Mouse (Mus musculus) CH12.LX (cell line): ENCODE results near the gene Surf1. TPM values are rescaled to one million over a fixed set of nuclear protein-coding genes. Genes with fewer than 3 reads are reported as not detected.

Source experiments
- DNase-seq: peaks from one replicate; pipeline ENCODE4 v3.0.0-alpha.2; 2013; ENCODE audit errors: extremely low read depth
- H3K27ac ChIP-seq: 2 replicates; pipeline ENCODE4 v1.5.1; 2012; ENCODE audit warnings: low read depth, mild to moderate bottlenecking, control low read depth, moderate library complexity; ENCODE audit not compliant: insufficient read depth
- H3K27me3 ChIP-seq: replicated peaks from 2 replicates; pipeline ENCODE3; 2012; ENCODE audit warnings: inconsistent platforms
- H3K36me3 ChIP-seq, 2 experiments: replicated peaks in 1 of 2; 2 replicates each; pipeline versions ENCODE3 to v1.6.1; 2012; ENCODE audit warnings: inconsistent platforms in 1 of 2, low read length in 1 of 2, mild to moderate bottlenecking in 1 of 2, mixed read lengths in 1 of 2, moderate library complexity in 1 of 2; ENCODE audit not compliant: control insufficient read depth in 1 of 2, insufficient read depth in 1 of 2
- H3K4me1 ChIP-seq, 2 experiments: 2 replicates each; pipeline ENCODE4 v1.6.1; 2012; ENCODE audit warnings: inconsistent platforms in 1 of 2, moderate library complexity in 1 of 2; ENCODE audit not compliant: insufficient read depth in 2 of 2, control insufficient read depth in 1 of 2
- H3K4me2 ChIP-seq: 2 replicates; pipeline ENCODE4 v1.6.1; 2012; ENCODE audit warnings: low read depth, mild to moderate bottlenecking, control low read depth; ENCODE audit not compliant: poor library complexity, insufficient read depth, severe bottlenecking
- H3K4me3 ChIP-seq, 3 experiments: fragments of 150-350 bp in 1 of 3; sonication (generic) in 1 of 3; replicated peaks in 1 of 3; 2 replicates each; pipeline versions ENCODE3 to v1.5.1; 2011 to 2012; ENCODE audit warnings: low read depth in 2 of 3, low read length in 2 of 3, mild to moderate bottlenecking in 2 of 3, moderate library complexity in 2 of 3, control low read depth in 1 of 3, improper control_type of control experiment in 1 of 3, inconsistent platforms in 1 of 3, mixed read lengths in 1 of 3; ENCODE audit not compliant: poor library complexity in 1 of 3
- H3K79me2 ChIP-seq: replicated peaks from 2 replicates; pipeline ENCODE4 v1.6.1; 2012; ENCODE audit warnings: mild to moderate bottlenecking, moderate library complexity; ENCODE audit not compliant: control insufficient read depth, poor library complexity, insufficient read depth, severe bottlenecking; ENCODE audit errors: extremely low read depth
- H3K9ac ChIP-seq: 2 replicates; pipeline ENCODE4 v1.6.1; 2012; ENCODE audit warnings: low read depth, mild to moderate bottlenecking, control low read depth, moderate library complexity; ENCODE audit not compliant: insufficient read depth
- H3K9me3 ChIP-seq: replicated peaks from 2 replicates; pipeline ENCODE3; 2012; ENCODE audit warnings: low read length, inconsistent platforms, mixed read lengths
- CHD1 ChIP-seq: IDR thresholded peaks from 2 replicates; pipeline ENCODE4 v1.6.1; 2012; ENCODE audit warnings: low read depth, low read length, improper control_type of control experiment, inconsistent platforms
- E2F4 ChIP-seq: IDR thresholded peaks from 2 replicates; pipeline ENCODE4 v1.6.1; 2011; ENCODE audit warnings: low read depth, low read length, improper control_type of control experiment; ENCODE audit not compliant: insufficient replicate concordance
- ELF1 ChIP-seq: IDR thresholded peaks from 2 replicates; pipeline ENCODE4 v1.6.1; 2014; ENCODE audit warnings: low read depth, mild to moderate bottlenecking, inconsistent platforms, low read length, improper control_type of control experiment
- EP300 ChIP-seq: IDR thresholded peaks from 2 replicates; pipeline ENCODE4 v1.6.1; 2011; ENCODE audit warnings: low read length, improper control_type of control experiment
- ETS1 ChIP-seq: conservative IDR thresholded peaks from 2 replicates; pipeline ENCODE4 v1.6.1; 2012; ENCODE audit warnings: low read depth, mild to moderate bottlenecking, inconsistent platforms, low read length, improper control_type of control experiment, moderate library complexity
- IRF4 ChIP-seq: IDR thresholded peaks from 2 replicates; pipeline ENCODE4 v1.6.1; 2014; ENCODE audit warnings: low read depth, mild to moderate bottlenecking, inconsistent platforms, low read length, improper control_type of control experiment
- JUND ChIP-seq: conservative IDR thresholded peaks from 2 replicates; pipeline ENCODE4 v1.6.1; 2011; ENCODE audit warnings: low read depth, low read length, improper control_type of control experiment
- MAFK ChIP-seq: IDR thresholded peaks from 2 replicates; pipeline ENCODE4 v1.6.1; 2011; ENCODE audit warnings: low read length, improper control_type of control experiment; ENCODE audit not compliant: insufficient replicate concordance
- MAX ChIP-seq: IDR thresholded peaks from 2 replicates; pipeline ENCODE4 v1.6.1; 2011; ENCODE audit warnings: low read length, improper control_type of control experiment
- MEF2A ChIP-seq: IDR thresholded peaks from 2 replicates; pipeline ENCODE4 v1.6.1; 2014; ENCODE audit warnings: low read depth, mild to moderate bottlenecking, inconsistent platforms, low read length, improper control_type of control experiment, borderline replicate concordance
- MXI1 ChIP-seq: IDR thresholded peaks from 2 replicates; pipeline ENCODE4 v1.6.1; 2011; ENCODE audit warnings: mild to moderate bottlenecking, low read depth, low read length, improper control_type of control experiment
- MYC ChIP-seq: IDR thresholded peaks from 2 replicates; pipeline ENCODE4 v1.6.1; 2011; ENCODE audit warnings: low read depth, mild to moderate bottlenecking, improper control_type of control experiment, low read length
- NELFE ChIP-seq: IDR thresholded peaks from 2 replicates; pipeline ENCODE4 v1.6.1; 2011; ENCODE audit warnings: low read depth, low read length, improper control_type of control experiment
- PAX5 ChIP-seq: IDR thresholded peaks from 2 replicates; pipeline ENCODE4 v1.6.1; 2012; ENCODE audit warnings: low read length, inconsistent platforms, mixed read lengths
- POLR2AphosphoS2 ChIP-seq: IDR thresholded peaks from 2 replicates; pipeline ENCODE4 v1.6.1; 2011; ENCODE audit warnings: low read depth, low read length, improper control_type of control experiment
- RAD21 ChIP-seq: IDR thresholded peaks from 2 replicates; pipeline ENCODE4 v1.6.1; 2011; ENCODE audit warnings: low read depth, mild to moderate bottlenecking, low read length, improper control_type of control experiment, moderate library complexity
- RCOR1 ChIP-seq: conservative IDR thresholded peaks from 2 replicates; pipeline ENCODE4 v1.6.1; 2012; ENCODE audit warnings: low read depth, mild to moderate bottlenecking, inconsistent platforms, low read length, improper control_type of control experiment
- TBP ChIP-seq: conservative IDR thresholded peaks from 2 replicates; pipeline ENCODE4 v1.6.1; 2011; ENCODE audit warnings: low read depth, low read length, improper control_type of control experiment
- USF2 ChIP-seq: conservative IDR thresholded peaks from 2 replicates; pipeline ENCODE4 v1.6.1; 2011; ENCODE audit warnings: low read depth, low read length, improper control_type of control experiment
- ZNF384 ChIP-seq: IDR thresholded peaks from 2 replicates; pipeline ENCODE4 v1.6.1; 2012; ENCODE audit warnings: low read depth, low read length, improper control_type of control experiment, inconsistent platforms
- dilution Hi-C: fragments of 300-500 bp; cut with MboI; formaldehyde crosslinking; loops from 2 replicates; pipeline ENCODE4 v1.14.3; 2020; ENCODE audit warnings: low sequenced_read_pairs; ENCODE audit not compliant: extremely low pct_unique_long_range_greater_than_20kb, extremely low pct_ligation_motif_present
- in situ Hi-C: fragments of 300-500 bp; cut with MboI; formaldehyde crosslinking; loops from 3 replicates; pipeline ENCODE4 v1.14.3; 2019; ENCODE audit warnings: low sequenced_read_pairs, low pct_ligation_motif_present, low pct_unique_long_range_greater_than_20kb, mixed read lengths
- polyA plus RNA-seq: library from polyadenylated mRNA; unstranded; fragments of >175 nt; gene quantifications from 2 replicates; pipeline ENCODE4 v1.2.1, GENCODE M21; 2012; ENCODE audit warnings: low read depth; ENCODE audit not compliant: insufficient read length
- total RNA-seq, 2 experiments: library from RNA; depleted of rRNA; stranded (reverse); fragments of 300-350 nt in 1 of 2; fragments of >200 nt in 1 of 2; gene quantifications; 2 replicates each; pipeline ENCODE4 v1.2.3; 2012 to 2014

Gene Surf1
- total and polyA plus RNA-seq, 3 experiments, result 43.4 to 83.9 (median 58.7) TPM

DNA sequence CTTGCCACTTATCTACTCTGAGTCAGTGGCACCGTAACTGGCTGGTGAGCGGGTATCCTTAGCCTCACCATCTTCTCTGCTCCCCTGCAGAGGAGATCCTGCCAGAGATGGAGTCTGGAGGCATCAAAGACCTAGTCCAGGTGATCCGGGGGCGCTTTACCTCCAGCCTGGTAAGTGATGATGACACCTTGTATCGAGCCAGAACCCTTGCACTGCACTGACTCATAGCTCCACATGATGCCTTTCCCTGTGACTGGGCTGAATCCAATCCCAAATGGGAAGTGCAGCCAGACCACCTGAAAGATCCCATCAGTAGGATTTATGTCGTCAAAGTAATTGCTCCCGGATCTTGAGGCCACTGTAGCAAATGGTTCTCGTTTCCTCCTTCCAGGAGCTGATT is 36.5 kb upstream of the Surf1 start:
- Histone ChIP-seq H3K36me3 (peaks cover 65 to 95% of the 10 kb centered on the region in 2 experiments), H3K27me3 (no peaks in the 10 kb centered on the region), H3K4me2 (no peak overlapping the region), H3K9ac (no peak overlapping the region), H3K4me3 (no peak overlapping the region), H3K27ac (no peak overlapping the region), H3K79me2 (no peaks in the 10 kb centered on the region), H3K9me3 (no peaks in the 10 kb centered on the region), H3K4me1 (peaks cover 0 to 5% of the 10 kb centered on the region in 2 experiments; a peak in 1 of 4 replicates)
- no peak for DNase-seq
- in situ Hi-C loops (no loop called here), dilution Hi-C loops (no loop called here)
- TF ChIP-seq TBP, result no peak
- no peak for TF ChIP-seq CHD1
- no peak for TF ChIP-seq MAFK
- TF ChIP-seq RCOR1, result no peak
- no peak for TF ChIP-seq ZNF384
- no peak for TF ChIP-seq ELF1
- no peak for TF ChIP-seq MEF2A
- TF ChIP-seq USF2, result no peak
- no peak for TF ChIP-seq RAD21
- TF ChIP-seq MAX, result no peak
- TF ChIP-seq E2F4, result no peak
- TF ChIP-seq IRF4, result no peak

DNA sequence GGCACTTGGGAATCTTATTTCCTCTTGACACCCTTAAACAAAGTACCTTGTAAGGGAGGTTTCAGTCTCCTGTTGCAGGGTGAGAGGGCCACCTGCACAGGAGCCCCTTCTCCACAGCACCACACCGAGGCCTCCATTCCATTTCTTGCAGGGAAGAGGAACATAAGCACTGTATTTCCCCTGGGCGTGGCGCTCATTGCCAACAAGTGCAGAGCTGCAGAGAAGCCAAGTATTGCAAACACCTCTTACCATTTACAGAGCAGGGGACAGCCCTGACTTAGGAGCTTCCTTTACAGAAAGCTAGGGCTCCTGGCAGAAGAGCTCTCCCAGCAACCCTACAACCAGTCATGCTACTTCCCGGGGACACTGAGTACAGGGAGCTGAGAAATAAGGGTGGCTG is 35.9 kb upstream of the Surf1 start:
- no peak overlapping the region for H3K4me2 ChIP-seq
- no peak for DNase-seq
- dilution Hi-C loops, result no loop called here
- in situ Hi-C loops, result no loop called here
- H3K79me2 ChIP-seq, result no peaks in the 10 kb centered on the region
- no peak overlapping the region for H3K4me3 ChIP-seq
- H3K9me3 ChIP-seq, result no peaks in the 10 kb centered on the region
- no peak overlapping the region for H3K27ac ChIP-seq
- H3K4me1 ChIP-seq, result peaks cover 0 to 5% of the 10 kb centered on the region in 2 experiments; a peak in 1 of 4 replicates
- TF ChIP-seq JUND (no peak), EP300 (no peak), PAX5 (no peak), MAFK (no peak), ETS1 (no peak), MYC (no peak), MXI1 (no peak), NELFE (no peak), POLR2AphosphoS2 (no peak)
- TF ChIP-seq, all 38 proteins: peak for 0
- H3K9ac ChIP-seq, result no peak overlapping the region
- H3K36me3 ChIP-seq, result peaks cover 61 to 94% of the 10 kb centered on the region in 2 experiments
- no peaks in the 10 kb centered on the region for H3K27me3 ChIP-seq
